Mouse (Mus musculus) liver, embryonic 18 days (tissue): ENCODE results near the gene Gm2888. TPM values are rescaled to one million over a fixed set of nuclear protein-coding genes. Genes with fewer than 3 reads are reported as not detected.

Experiments
- polyA plus RNA-seq: library from polyadenylated mRNA; depleted of rRNA; stranded (reverse); fragments of >200 nt; gene quantifications from 2 replicates; pipeline ENCODE4 v1.2.3, GENCODE M21; 2012; rRNA removed

Gm2888 gene
- not detected in 2 replicates for polyA plus RNA-seq

GRCm38 (mm10) chr14:3029702-3030101 lies at the start of gene Gm2888:
TSS of gene Gm2888 (plus strand) at chr14:3030002.

GRCm38 (mm10) chr14:3048727-3049512 lies 19.1 kb downstream of the Gm2888 start, which contains the start of gene Gm2897:
TSS of gene Gm2897 (plus strand) at chr14:3049285.

Other genes starting within 250 kb of the Gm2888 start
- gene Gm2897, start 19.3 kb downstream of the Gm2888 start, polyA plus RNA-seq, result 0.17 and 0.18 TPM in 2 replicates
- not detected in 2 replicates for gene Gm10340, start 104.0 kb downstream of the Gm2888 start, polyA plus RNA-seq
- not detected in 2 replicates for gene Gm5795, start 158.3 kb downstream of the Gm2888 start, polyA plus RNA-seq
- gene D830030K20Rik, start 178.5 kb downstream of the Gm2888 start, polyA plus RNA-seq, result 0.23 TPM in 2 replicates